29 mouse cellular contexts compared by ENCODE assay signal in genomic region chr4:128824131-128824530, GRCm38 (mm10). TPM values are rescaled to one million over a fixed set of nuclear protein-coding genes. Genes with fewer than 3 reads are reported as not detected.
DNase-seq lines count a peak whose midpoint lies in the region; ATAC-seq and TF ChIP-seq lines count a peak whose summit lies in the region.
"Had no signal": no experiment of that assay in that cellular context is flagged by ENCODE, and none has a peak within 500 bp of the region (broad histone marks: within the 10 kb centered on the region; RNA-seq: fewer than 3 reads in every experiment).

No protein-coding gene starts in this region.

- ATAC-seq in midbrain, embryonic 11.5 days (ENCODE audit: low FRiP score), result no peak
- peak; percentile 17 to 32; a peak in 2 of 4 replicates for ATAC-seq in hematopoietic stem cell, adult 5-6 weeks (replicated peaks in 1 of 2; ENCODE audit: insufficient read depth in 1 of 2, low FRiP score in 2 of 2, low TSS enrichment in 1 of 2, low read depth in 1 of 2, poor library complexity in 2 of 2, severe bottlenecking in 2 of 2)
- ATAC-seq in intestine, embryonic 16.5 days, result peak; percentile 56
- ATAC-seq in megakaryocyte progenitor cell, adult 5-6 weeks (replicated peaks; ENCODE audit: poor library complexity), result 0 out of 2 replicates have a peak, but pooled peaks have one; percentile 29
- no peak for ATAC-seq in stomach, postnatal 0 days (ENCODE audit: low FRiP score, low TSS enrichment)
- no peak for ATAC-seq in hindbrain, embryonic 11.5 days (ENCODE audit: low FRiP score)
- ATAC-seq: activated CD4-positive, CD25-positive, alpha-beta regulatory T cell, adult 4 months; CD4-positive, CD25-positive, alpha-beta regulatory T cell, adult 4 months; forebrain, embryonic 13.5 days; forebrain, embryonic 15.5 days; Patski had no signal

- no peaks in the 10 kb centered on the region for H3K4me1 ChIP-seq in midbrain, embryonic 11.5 days (ENCODE audit: control insufficient read depth, insufficient read depth, low read length)
- H3K4me1 ChIP-seq in midbrain, embryonic 10.5 days, result no peaks in the 10 kb centered on the region
- 0 out of 2 replicates have a peak, but pooled peaks cover 2% of the 10 kb centered on the region for H3K4me1 ChIP-seq in intestine, embryonic 16.5 days (ENCODE audit: control insufficient read depth, insufficient read depth, low read length)
- H3K4me1 ChIP-seq in stomach, postnatal 0 days (replicated peaks; ENCODE audit: control insufficient read depth, insufficient read depth), result no peaks in the 10 kb centered on the region
- H3K4me1 ChIP-seq in hindbrain, embryonic 11.5 days (replicated peaks; ENCODE audit: control insufficient read depth, insufficient read depth, low read length), result no peaks in the 10 kb centered on the region
- no peaks in the 10 kb centered on the region for H3K4me1 ChIP-seq in kidney, adult 2 months (ENCODE audit: control insufficient read depth, insufficient read depth, low read length)
- H3K4me1 ChIP-seq: forebrain, embryonic 10.5 days; forebrain, embryonic 13.5 days; forebrain, embryonic 15.5 days had no signal

- WGBS in midbrain, embryonic 11.5 days, result 74% methylated on average over 3 of the region's 3 CpGs
- 76% methylated on average over 3 of the region's 3 CpGs for WGBS in midbrain, embryonic 10.5 days
- 48% methylated on average over 3 of the region's 3 CpGs for WGBS in intestine, embryonic 16.5 days
- WGBS in stomach, postnatal 0 days, result 62% methylated on average over 3 of the region's 3 CpGs
- 76% methylated on average over 3 of the region's 3 CpGs for WGBS in hindbrain, embryonic 11.5 days
- 63% methylated on average over 3 of the region's 3 CpGs for WGBS in kidney, adult 2 months

- TF ChIP-seq CTCF in stomach, postnatal 0 days (IDR thresholded peaks at IDR 0.05; ENCODE audit: low read depth), result no peak
- no peak for TF ChIP-seq CTCF in kidney, adult 2 months (conservative IDR thresholded peaks at IDR 0.05; ENCODE audit: insufficient read depth, insufficient read length, low read depth, low read length)

- no peak overlapping the region for H3K9ac ChIP-seq in midbrain, embryonic 11.5 days (ENCODE audit: low read length)
- no peak overlapping the region for H3K9ac ChIP-seq in intestine, embryonic 16.5 days (ENCODE audit: low read depth, low read length)
- H3K9ac ChIP-seq in stomach, postnatal 0 days (ENCODE audit: low read length), result no peak overlapping the region
- no peak overlapping the region for H3K9ac ChIP-seq in hindbrain, embryonic 11.5 days (ENCODE audit: low read depth, low read length)
- H3K9ac ChIP-seq: embryonic facial prominence, embryonic 13.5 days; embryonic facial prominence, embryonic 15.5 days; forebrain, embryonic 13.5 days; forebrain, embryonic 15.5 days had no signal

- DNase-seq in midbrain, embryonic 11.5 days (ENCODE audit: low spot score, missing footprints), result peak; percentile 35
- DNase-seq in midbrain, embryonic 10.5 days (ENCODE audit: low spot score), result no peak
- DNase-seq in stomach, postnatal 0 days (ENCODE audit: low spot score), result no peak
- DNase-seq in hindbrain, embryonic 11.5 days (ENCODE audit: low spot score), result no peak
- no peak for DNase-seq in kidney, adult 2 months
- DNase-seq: adrenal gland, adult 8-10 months; adrenal gland, postnatal 14 days; adrenal gland, postnatal 36 days; B cell, adult 2 months; cerebellum, adult 11-12 months; cerebellum, adult 2 months; cerebellum, adult 9-10 months; cerebellum, postnatal 10 days; cerebellum, postnatal 25 days; embryo, embryonic 11 days had no signal

- no peak overlapping the region for H3K4me3 ChIP-seq in midbrain, embryonic 11.5 days (ENCODE audit: low read depth, low read length)
- H3K4me3 ChIP-seq in midbrain, embryonic 10.5 days, result no peak overlapping the region
- no peak overlapping the region for H3K4me3 ChIP-seq in intestine, embryonic 16.5 days (ENCODE audit: low read length)
- H3K4me3 ChIP-seq in stomach, postnatal 0 days (ENCODE audit: low read depth, low read length), result no peak overlapping the region
- no peak overlapping the region for H3K4me3 ChIP-seq in hindbrain, embryonic 11.5 days (ENCODE audit: low read depth, low read length)
- no peak overlapping the region for H3K4me3 ChIP-seq in kidney, adult 2 months (ENCODE audit: insufficient read depth, low read depth, low read length)
- H3K4me3 ChIP-seq: embryonic facial prominence, embryonic 13.5 days; embryonic facial prominence, embryonic 15.5 days; erythroblast, embryonic 14.5 days; forebrain, embryonic 10.5 days; forebrain, embryonic 13.5 days; forebrain, embryonic 15.5 days had no signal

- H3K9me3 ChIP-seq in midbrain, embryonic 11.5 days (ENCODE audit: control insufficient read depth, low read length), result no peaks in the 10 kb centered on the region
- H3K9me3 ChIP-seq in midbrain, embryonic 10.5 days (replicated peaks), result no peaks in the 10 kb centered on the region
- no peaks in the 10 kb centered on the region for H3K9me3 ChIP-seq in intestine, embryonic 16.5 days (ENCODE audit: control insufficient read depth, low read length)
- H3K9me3 ChIP-seq in stomach, postnatal 0 days (ENCODE audit: control insufficient read depth, low read length), result no peaks in the 10 kb centered on the region
- H3K9me3 ChIP-seq in hindbrain, embryonic 11.5 days (ENCODE audit: control insufficient read depth, low read length), result no peaks in the 10 kb centered on the region
- H3K9me3 ChIP-seq: embryonic facial prominence, embryonic 13.5 days; embryonic facial prominence, embryonic 15.5 days; forebrain, embryonic 10.5 days; forebrain, embryonic 13.5 days; forebrain, embryonic 15.5 days; G1E had no signal

- H3K27me3 ChIP-seq in midbrain, embryonic 11.5 days (ENCODE audit: control insufficient read depth, insufficient read depth, low read length), result no peaks in the 10 kb centered on the region
- no peaks in the 10 kb centered on the region for H3K27me3 ChIP-seq in midbrain, embryonic 10.5 days (ENCODE audit: low read depth, poor library complexity, severe bottlenecking)
- no peaks in the 10 kb centered on the region for H3K27me3 ChIP-seq in intestine, embryonic 16.5 days (replicated peaks; ENCODE audit: control insufficient read depth, insufficient read depth, low read length)
- H3K27me3 ChIP-seq in stomach, postnatal 0 days (ENCODE audit: control insufficient read depth, insufficient read depth, low read length), result no peaks in the 10 kb centered on the region
- H3K27me3 ChIP-seq in hindbrain, embryonic 11.5 days (ENCODE audit: control insufficient read depth, insufficient read depth, low read length), result no peaks in the 10 kb centered on the region
- H3K27me3 ChIP-seq in kidney, adult 2 months (replicated peaks; ENCODE audit: control insufficient read depth, insufficient read depth, low read length), result no peaks in the 10 kb centered on the region
- H3K27me3 ChIP-seq: CH12.LX; embryonic facial prominence, embryonic 13.5 days; embryonic facial prominence, embryonic 15.5 days; forebrain, embryonic 13.5 days; forebrain, embryonic 15.5 days; Patski had no signal

- no peak for TF ChIP-seq EP300 in stomach, postnatal 0 days (optimal IDR thresholded peaks at IDR 0.05)

- TF ChIP-seq POLR2A in kidney, adult 2 months (IDR thresholded peaks at IDR 0.05; ENCODE audit: low read depth, low read length), result no peak

- no peak overlapping the region for H3K27ac ChIP-seq in midbrain, embryonic 11.5 days (ENCODE audit: low read depth, low read length)
- H3K27ac ChIP-seq in midbrain, embryonic 10.5 days (replicated peaks), result no peak overlapping the region
- H3K27ac ChIP-seq in intestine, embryonic 16.5 days (ENCODE audit: low read length), result no peak overlapping the region
- H3K27ac ChIP-seq in stomach, postnatal 0 days (replicated peaks), result no peak overlapping the region
- H3K27ac ChIP-seq in hindbrain, embryonic 11.5 days (ENCODE audit: low read depth, low read length), result no peak overlapping the region
- no peak overlapping the region for H3K27ac ChIP-seq in kidney, adult 2 months (ENCODE audit: insufficient read depth, low read depth, low read length)
- H3K27ac ChIP-seq: embryonic facial prominence, embryonic 13.5 days; embryonic facial prominence, embryonic 15.5 days; forebrain, embryonic 10.5 days; forebrain, embryonic 13.5 days; forebrain, embryonic 15.5 days had no signal

- no peaks in the 10 kb centered on the region for H3K36me3 ChIP-seq in midbrain, embryonic 11.5 days (ENCODE audit: control insufficient read depth, insufficient read depth, low read length)
- H3K36me3 ChIP-seq in midbrain, embryonic 10.5 days, result no peaks in the 10 kb centered on the region
- H3K36me3 ChIP-seq in intestine, embryonic 16.5 days (ENCODE audit: control insufficient read depth, insufficient read depth, low read length), result no peaks in the 10 kb centered on the region
- H3K36me3 ChIP-seq in stomach, postnatal 0 days (ENCODE audit: control insufficient read depth, insufficient read depth, low read length), result no peaks in the 10 kb centered on the region
- no peaks in the 10 kb centered on the region for H3K36me3 ChIP-seq in hindbrain, embryonic 11.5 days (ENCODE audit: control insufficient read depth, insufficient read depth, low read length)
- no peaks in the 10 kb centered on the region for H3K36me3 ChIP-seq in kidney, adult 2 months (ENCODE audit: control insufficient read depth, insufficient read depth, low read length)
- H3K36me3 ChIP-seq: embryonic facial prominence, embryonic 13.5 days; embryonic facial prominence, embryonic 15.5 days; forebrain, embryonic 10.5 days; forebrain, embryonic 15.5 days; G1E had no signal

- H3K4me2 ChIP-seq in midbrain, embryonic 11.5 days, result no peak overlapping the region
- no peak overlapping the region for H3K4me2 ChIP-seq in intestine, embryonic 16.5 days (ENCODE audit: low read depth, low read length)
- no peak overlapping the region for H3K4me2 ChIP-seq in stomach, postnatal 0 days (replicated peaks; ENCODE audit: low read depth)
- no peak overlapping the region for H3K4me2 ChIP-seq in hindbrain, embryonic 11.5 days (replicated peaks; ENCODE audit: low read depth, low read length)
- H3K4me2 ChIP-seq: embryonic facial prominence, embryonic 13.5 days; embryonic facial prominence, embryonic 15.5 days; forebrain, embryonic 13.5 days; forebrain, embryonic 15.5 days had no signal

RNA-seq across cellular contexts. Expression of gene Zfp362, which starts 18.3 kb away (rescaled TPM):
- 30.1 and 31.7 TPM in 2 replicates for polyA plus RNA-seq in midbrain, embryonic 11.5 days (2014; fragmentation: Nextera tagmentation; extraction: Ambion mirVana)
- 36.5 and 37.9 TPM in 2 replicates for polyA plus RNA-seq in midbrain, embryonic 10.5 days (2016; fragmentation: Nextera tagmentation; extraction: Ambion mirVana)
- 7.8 and 8.5 TPM in 2 replicates for total RNA-seq in hematopoietic stem cell, adult 5-6 weeks (2017)
- polyA plus RNA-seq in intestine, embryonic 16.5 days (2015; fragmentation: Nextera tagmentation; extraction: Ambion mirVana), result 20.1 and 20.3 TPM in 2 replicates
- total RNA-seq in megakaryocyte progenitor cell, adult 5-6 weeks (2015), result 20.5 and 22.2 TPM in 2 replicates
- 4.7 and 5.7 TPM in 2 replicates for total RNA-seq in megakaryocyte progenitor cell, adult 5-6 weeks (2017)
- polyA plus RNA-seq in stomach, postnatal 0 days (2015; fragmentation: Nextera tagmentation; extraction: Ambion mirVana), result 11.3 and 13.9 TPM in 2 replicates
- polyA plus RNA-seq in hindbrain, embryonic 11.5 days (2014; fragmentation: Nextera tagmentation; extraction: Ambion mirVana), result 29.5 and 30.4 TPM in 2 replicates
- polyA plus RNA-seq in kidney, adult 2 months (2012; rRNA removed), result 29.5 and 29.7 TPM in 2 replicates

RNA-seq across cellular contexts. Expression of gene Trim62, which starts 59.2 kb away (rescaled TPM):
- polyA plus RNA-seq in midbrain, embryonic 11.5 days (2014; fragmentation: Nextera tagmentation; extraction: Ambion mirVana), result 8.3 and 10.3 TPM in 2 replicates
- polyA plus RNA-seq in midbrain, embryonic 10.5 days (2016; fragmentation: Nextera tagmentation; extraction: Ambion mirVana), result 7.6 and 10.0 TPM in 2 replicates
- 1.2 and 1.4 TPM in 2 replicates for total RNA-seq in hematopoietic stem cell, adult 5-6 weeks (2017)
- polyA plus RNA-seq in intestine, embryonic 16.5 days (2015; fragmentation: Nextera tagmentation; extraction: Ambion mirVana), result 2.2 and 2.3 TPM in 2 replicates
- total RNA-seq in megakaryocyte progenitor cell, adult 5-6 weeks (2015), result 0.62 and 0.66 TPM in 2 replicates
- total RNA-seq in megakaryocyte progenitor cell, adult 5-6 weeks (2017), result 0.33 and 0.41 TPM in 2 replicates
- 2.6 and 3.5 TPM in 2 replicates for polyA plus RNA-seq in stomach, postnatal 0 days (2015; fragmentation: Nextera tagmentation; extraction: Ambion mirVana)
- 13.0 and 13.1 TPM in 2 replicates for polyA plus RNA-seq in hindbrain, embryonic 11.5 days (2014; fragmentation: Nextera tagmentation; extraction: Ambion mirVana)
- polyA plus RNA-seq in kidney, adult 2 months (2012; rRNA removed), result 3.3 and 3.7 TPM in 2 replicates
- polyA plus RNA-seq: erythroblast, embryonic 14.5 days; G1E had no signal

Comparison
In these comparisons a context has a peak if more than half of its experiments do, and no peak if none do; other contexts are left out.
1. ATAC-seq: peak in hematopoietic stem cell, adult 5-6 weeks (2 of 2), intestine, embryonic 16.5 days (single experiment) and megakaryocyte progenitor cell, adult 5-6 weeks (single experiment); none in midbrain, embryonic 11.5 days (single experiment), stomach, postnatal 0 days (single experiment) and hindbrain, embryonic 11.5 days (single experiment).